Mouse (Mus musculus) hindbrain, embryonic 15.5 days (tissue): ENCODE measurements at regions not wholly inside any gene's neighbourhood (a gene's known extent, or its start where the extent isn't known, plus 50 kb on each side); places are given as distances from the start of the nearest gene placed in this dataset.

Experiments used
- ATAC-seq: fragments of 200-750 bp; cut with Nextera tagmentation; 2 replicates; pipeline ENCODE4 v1.8.0; 2017; ENCODE audit warnings: low read depth, moderate number of reproducible peaks, moderate TSS enrichment; ENCODE audit not compliant: low FRiP score
- H3K27ac ChIP-seq: fragments of 300-500 bp; sonication (generic); replicated peaks from 2 replicates; pipeline ENCODE4 v1.5.1; 2015; ENCODE audit warnings: mild to moderate bottlenecking, inconsistent platforms
- H3K27me3 ChIP-seq: fragments of 300-500 bp; sonication (generic); 2 replicates; pipeline ENCODE4 v1.6.1; 2015; ENCODE audit warnings: control low read depth, inconsistent platforms
- H3K36me3 ChIP-seq: fragments of 300-500 bp; sonication (generic); 2 replicates; pipeline ENCODE4 v1.6.1; 2015; ENCODE audit warnings: control low read depth, inconsistent platforms
- H3K4me1 ChIP-seq: fragments of 300-500 bp; sonication (generic); replicated peaks from 2 replicates; pipeline ENCODE4 v1.6.1; 2015; ENCODE audit warnings: control low read depth, inconsistent platforms
- H3K4me2 ChIP-seq: fragments of 300-500 bp; sonication (generic); 2 replicates; pipeline ENCODE4 v1.6.1; 2015; ENCODE audit warnings: moderate library complexity, mild to moderate bottlenecking, inconsistent platforms
- H3K4me3 ChIP-seq: fragments of 300-500 bp; sonication (generic); 2 replicates; pipeline ENCODE4 v1.5.1; 2015; ENCODE audit warnings: mild to moderate bottlenecking, inconsistent platforms
- H3K9ac ChIP-seq: fragments of 300-500 bp; sonication (generic); 2 replicates; pipeline ENCODE4 v1.6.1; 2015; ENCODE audit warnings: inconsistent platforms
- H3K9me3 ChIP-seq: fragments of 300-500 bp; sonication (generic); 2 replicates; pipeline ENCODE4 v1.6.1; 2016; ENCODE audit warnings: control low read depth, inconsistent platforms
- WGBS: fragments of 180-500 bp; shearing (Covaris S2); methylation state at CpG from one replicate; pipeline ENCODE4 v1.1.7; 2015; 5-methylcytosine and 5-hydroxymethylcytosine counted together

GRCm38 (mm10) chr3:14979116-14979613, 93.1 kb downstream of the Car2 start:
- Histone ChIP-seq H3K4me2 (no peak overlapping the region), H3K4me3 (no peak overlapping the region), H3K36me3 (no peaks in the 10 kb centered on the region), H3K9me3 (no peaks in the 10 kb centered on the region), H3K27me3 (no peaks in the 10 kb centered on the region), H3K9ac (no peak overlapping the region), H3K4me1 (no peaks in the 10 kb centered on the region), H3K27ac (no peak overlapping the region)
- 40% methylated on average over 5 of the region's 5 CpGs for WGBS
- ATAC-seq = no peak

GRCm38 (mm10) chr3:14989635-14990034, 103.6 kb downstream of the Car2 start:
- Histone ChIP-seq H3K4me3 (no peak overlapping the region), H3K27ac (no peak overlapping the region), H3K36me3 (no peaks in the 10 kb centered on the region), H3K4me2 (no peak overlapping the region), H3K27me3 (no peaks in the 10 kb centered on the region), H3K9me3 (no peaks in the 10 kb centered on the region), H3K4me1 (no peaks in the 10 kb centered on the region), H3K9ac (no peak overlapping the region)
- WGBS = 78% methylated on average over 3 of the region's 3 CpGs
- no peak for ATAC-seq

- Histone ChIP-seq H3K27me3 (no peaks in the 10 kb centered on the region), H3K36me3 (no peaks in the 10 kb centered on the region), H3K4me3 (no peak overlapping the region), H3K4me2 (no peak overlapping the region), H3K4me1 (no peaks in the 10 kb centered on the region), H3K9me3 (no peaks in the 10 kb centered on the region), H3K27ac (no peak overlapping the region), H3K9ac (no peak overlapping the region)
- no peak for ATAC-seq
- 80% methylated on average over 2 of the region's 2 CpGs for whole genome bisulfite sequencing
Observed at GRCm38 (mm10) chr3:14993936-14994335, 107.9 kb downstream of the Car2 start.

GRCm38 (mm10) chr3:14997241-14997640, 111.2 kb downstream of the Car2 start:
- no peaks in the 10 kb centered on the region for H3K9me3 ChIP-seq
- WGBS = 82% methylated on average over 3 of the region's 3 CpGs
- H3K36me3 ChIP-seq = no peaks in the 10 kb centered on the region
- no peaks in the 10 kb centered on the region for H3K4me1 ChIP-seq
- no peak overlapping the region for H3K27ac ChIP-seq
- H3K9ac ChIP-seq = no peak overlapping the region
- no peak overlapping the region for H3K4me3 ChIP-seq
- no peak for ATAC-seq
- H3K4me2 ChIP-seq = no peak overlapping the region
- H3K27me3 ChIP-seq = no peaks in the 10 kb centered on the region

GRCm38 (mm10) chr3:14998521-14998920, 112.4 kb downstream of the Car2 start:
- Histone ChIP-seq H3K9ac (no peak overlapping the region), H3K27ac (no peak overlapping the region), H3K9me3 (no peaks in the 10 kb centered on the region), H3K4me1 (no peaks in the 10 kb centered on the region), H3K27me3 (no peaks in the 10 kb centered on the region), H3K36me3 (no peaks in the 10 kb centered on the region), H3K4me3 (no peak overlapping the region), H3K4me2 (no peak overlapping the region)
- 46% methylated on average over 2 of the region's 2 CpGs for WGBS
- ATAC-seq = no peak

- H3K27me3 ChIP-seq = no peaks in the 10 kb centered on the region
- H3K4me2 ChIP-seq = no peak overlapping the region
- H3K36me3 ChIP-seq = no peaks in the 10 kb centered on the region
- H3K4me1 ChIP-seq = no peaks in the 10 kb centered on the region
- no peak overlapping the region for H3K27ac ChIP-seq
- no peak overlapping the region for H3K4me3 ChIP-seq
- H3K9ac ChIP-seq = no peak overlapping the region
- WGBS = 90% methylated on average over 1 of the region's 1 CpGs
- H3K9me3 ChIP-seq = no peaks in the 10 kb centered on the region
- no peak for ATAC-seq
Observed at GRCm38 (mm10) chr3:14999411-14999810, 113.3 kb downstream of the Car2 start.

GRCm38 (mm10) chr3:14999914-15000313, 113.8 kb downstream of the Car2 start:
- Histone ChIP-seq H3K4me3 (no peak overlapping the region), H3K9ac (no peak overlapping the region), H3K27ac (no peak overlapping the region), H3K27me3 (no peaks in the 10 kb centered on the region), H3K4me2 (no peak overlapping the region), H3K9me3 (no peaks in the 10 kb centered on the region), H3K4me1 (no peaks in the 10 kb centered on the region), H3K36me3 (no peaks in the 10 kb centered on the region)
- no peak for ATAC-seq

- Histone ChIP-seq H3K36me3 (no peaks in the 10 kb centered on the region), H3K4me3 (no peak overlapping the region), H3K4me1 (no peaks in the 10 kb centered on the region), H3K9ac (no peak overlapping the region), H3K4me2 (no peak overlapping the region), H3K9me3 (no peaks in the 10 kb centered on the region), H3K27ac (no peak overlapping the region), H3K27me3 (no peaks in the 10 kb centered on the region)
- 3% methylated on average over 3 of the region's 3 CpGs for WGBS
- ATAC-seq = no peak
Observed at GRCm38 (mm10) chr3:15000657-15001056, 114.6 kb downstream of the Car2 start.

- Histone ChIP-seq H3K9ac (no peak overlapping the region), H3K9me3 (no peaks in the 10 kb centered on the region), H3K4me3 (no peak overlapping the region), H3K4me1 (no peaks in the 10 kb centered on the region), H3K4me2 (no peak overlapping the region), H3K36me3 (no peaks in the 10 kb centered on the region), H3K27me3 (no peaks in the 10 kb centered on the region), H3K27ac (no peak overlapping the region)
- WGBS = 72% methylated on average over 3 of the region's 3 CpGs
- ATAC-seq = no peak
Observed at GRCm38 (mm10) chr3:15007821-15008220, 121.7 kb downstream of the Car2 start.

GRCm38 (mm10) chr3:15008501-15008900, 122.4 kb downstream of the Car2 start:
- no peak overlapping the region for H3K27ac ChIP-seq
- no peaks in the 10 kb centered on the region for H3K9me3 ChIP-seq
- no peaks in the 10 kb centered on the region for H3K36me3 ChIP-seq
- no peak overlapping the region for H3K4me3 ChIP-seq
- no peaks in the 10 kb centered on the region for H3K27me3 ChIP-seq
- no peak overlapping the region for H3K9ac ChIP-seq
- no peaks in the 10 kb centered on the region for H3K4me1 ChIP-seq
- no peak overlapping the region for H3K4me2 ChIP-seq
- no peak for ATAC-seq
- WGBS = 91% methylated on average over 1 of the region's 1 CpGs

GRCm38 (mm10) chr3:15009747-15010146, 123.7 kb downstream of the Car2 start:
- Histone ChIP-seq H3K4me1 (no peaks in the 10 kb centered on the region), H3K4me3 (no peak overlapping the region), H3K9me3 (no peaks in the 10 kb centered on the region), H3K9ac (no peak overlapping the region), H3K36me3 (no peaks in the 10 kb centered on the region), H3K27ac (no peak overlapping the region), H3K4me2 (no peak overlapping the region), H3K27me3 (no peaks in the 10 kb centered on the region)
- no peak for ATAC-seq
- WGBS = 87% methylated on average over 2 of the region's 2 CpGs

GRCm38 (mm10) chr3:15016621-15017020, 130.5 kb downstream of the Car2 start:
- ATAC-seq = no peak
- Histone ChIP-seq H3K4me1 (no peaks in the 10 kb centered on the region), H3K9me3 (no peaks in the 10 kb centered on the region), H3K36me3 (no peaks in the 10 kb centered on the region), H3K27ac (no peak overlapping the region), H3K27me3 (no peaks in the 10 kb centered on the region), H3K4me2 (no peak overlapping the region), H3K9ac (no peak overlapping the region), H3K4me3 (no peak overlapping the region)
- 85% methylated on average over 1 of the region's 1 CpGs for WGBS

- 74% methylated on average over 2 of the region's 2 CpGs for WGBS
- Histone ChIP-seq H3K36me3 (no peaks in the 10 kb centered on the region), H3K27me3 (no peaks in the 10 kb centered on the region), H3K4me1 (no peaks in the 10 kb centered on the region), H3K4me2 (no peak overlapping the region), H3K9me3 (no peaks in the 10 kb centered on the region), H3K9ac (no peak overlapping the region), H3K27ac (no peak overlapping the region), H3K4me3 (no peak overlapping the region)
- ATAC-seq = no peak
Observed at GRCm38 (mm10) chr3:15022773-15023172, 136.7 kb downstream of the Car2 start.
